Mouse (Mus musculus): ENCODE measurements around the gene Vps26c.

Vps26c gene

GRCm38 (mm10) chr16:94526344-94527151 lies at the start of gene Vps26c:
Vps26c (minus strand) TSS chr16:94526830.
- peak; percentile 99 for DNase-seq (ENCODE audit: low read depth, low spot score)

- DNase-seq (ENCODE audit: low read depth, low spot score), result no peak
These were observed 49.1 kb upstream of the Vps26c start for GRCm38 (mm10) chr16:94575757-94576156.

- DNase-seq (ENCODE audit: low read depth, low spot score), result no peak
These were observed 48.1 kb upstream of the Vps26c start for GRCm38 (mm10) chr16:94574718-94575094.

- no peak for DNase-seq (ENCODE audit: low read depth, low spot score)
These were observed 47.5 kb upstream of the Vps26c start for GRCm38 (mm10) chr16:94574025-94574717.

GRCm38 (mm10) chr16:94572422-94572821 lies 45.8 kb upstream of the Vps26c start:
- DNase-seq (ENCODE audit: low read depth, low spot score), result no peak

GRCm38 (mm10) chr16:94571111-94571993 lies 44.7 kb upstream of the Vps26c start:
- no peak for DNase-seq (ENCODE audit: low read depth, low spot score)

GRCm38 (mm10) chr16:94570361-94571041 lies 43.9 kb upstream of the Vps26c start:
- DNase-seq (ENCODE audit: low read depth, low spot score), result peak; percentile 51

- DNase-seq (ENCODE audit: low read depth, low spot score), result peak; percentile 100
These were observed 42.9 kb upstream of the Vps26c start, which contains the start of gene Dyrk1a for GRCm38 (mm10) chr16:94569229-94570176. Dyrk1a (plus strand) TSS chr16:94570010.

- DNase-seq (ENCODE audit: low read depth, low spot score), result peak; percentile 87
These were observed 42.0 kb upstream of the Vps26c start for GRCm38 (mm10) chr16:94568335-94569228.

GRCm38 (mm10) chr16:94567751-94568150 lies 41.1 kb upstream of the Vps26c start:
- no peak for DNase-seq (ENCODE audit: low read depth, low spot score)

- no peak for DNase-seq (ENCODE audit: low read depth, low spot score)
These were observed 40.4 kb upstream of the Vps26c start for GRCm38 (mm10) chr16:94566834-94567585.

GRCm38 (mm10) chr16:94566124-94566523 lies 39.5 kb upstream of the Vps26c start:
- no peak for DNase-seq (ENCODE audit: low read depth, low spot score)

GRCm38 (mm10) chr16:94560618-94561017 lies 34.0 kb upstream of the Vps26c start:
- no peak for DNase-seq (ENCODE audit: low read depth, low spot score)

- peak; percentile 58 for DNase-seq (ENCODE audit: low read depth, low spot score)
These were observed 33.2 kb upstream of the Vps26c start for GRCm38 (mm10) chr16:94559782-94560181.

GRCm38 (mm10) chr16:94559282-94559681 lies 32.7 kb upstream of the Vps26c start:
- no peak for DNase-seq (ENCODE audit: low read depth, low spot score)

GRCm38 (mm10) chr16:94556228-94556627 lies 29.6 kb upstream of the Vps26c start:
- no peak for DNase-seq (ENCODE audit: low read depth, low spot score)

GRCm38 (mm10) chr16:94555346-94555745 lies 28.7 kb upstream of the Vps26c start:
- DNase-seq (ENCODE audit: low read depth, low spot score), result peak; percentile 59

- DNase-seq (ENCODE audit: low read depth, low spot score), result peak; percentile 95
These were observed 25.3 kb upstream of the Vps26c start for GRCm38 (mm10) chr16:94551934-94552333.
